Mouse (Mus musculus) intestine, postnatal 0 days (tissue): ENCODE data around the gene Plppr2. TPM values are rescaled to one million over a fixed set of nuclear protein-coding genes. Genes with fewer than 3 reads are reported as not detected.
A peak's percentile ranks its signal among the peaks of the same experiment; 100 is the strongest.

ENCODE experiments used
- ATAC-seq: fragments of 200-750 bp; cut with Nextera tagmentation; 2 replicates; pipeline ENCODE4 v1.8.0; 2017; ENCODE audit warnings: mild to moderate bottlenecking, moderate TSS enrichment, moderate library complexity
- H3K27ac ChIP-seq: fragments of 300-500 bp; sonication (generic); 2 replicates; pipeline ENCODE4 v1.5.1; 2014; ENCODE audit warnings: mild to moderate bottlenecking, low read depth, low read length, moderate library complexity
- H3K27me3 ChIP-seq: fragments of 300-500 bp; sonication (generic); replicated peaks from 2 replicates; pipeline ENCODE4 v1.6.1; 2014; ENCODE audit warnings: low read length, mixed read lengths; ENCODE audit not compliant: control insufficient read depth, insufficient read depth
- H3K36me3 ChIP-seq: fragments of 300-500 bp; sonication (generic); 2 replicates; pipeline ENCODE4 v1.6.1; 2014; ENCODE audit warnings: mild to moderate bottlenecking, moderate library complexity; ENCODE audit not compliant: control insufficient read depth, insufficient read depth
- H3K4me1 ChIP-seq: fragments of 300-500 bp; sonication (generic); replicated peaks from 2 replicates; pipeline ENCODE4 v1.6.1; 2014; ENCODE audit warnings: antibody characterized with exemption, low read length, mixed read lengths; ENCODE audit not compliant: control insufficient read depth, insufficient read depth
- H3K4me2 ChIP-seq: fragments of 300-500 bp; sonication (generic); replicated peaks from 2 replicates; pipeline ENCODE4 v1.6.1; 2014; ENCODE audit warnings: low read depth, mild to moderate bottlenecking, moderate library complexity
- H3K4me3 ChIP-seq: fragments of 300-500 bp; sonication (generic); 2 replicates; pipeline ENCODE4 v1.5.1; 2014; ENCODE audit warnings: low read depth, low read length
- H3K9ac ChIP-seq: fragments of 300-500 bp; sonication (generic); 2 replicates; pipeline ENCODE4 v1.6.1; 2014; ENCODE audit warnings: mild to moderate bottlenecking, low read depth, low read length
- H3K9me3 ChIP-seq: fragments of 300-500 bp; sonication (generic); 2 replicates; pipeline ENCODE4 v1.6.1; 2016; ENCODE audit warnings: mixed run types; ENCODE audit not compliant: control insufficient read depth
- CTCF ChIP-seq: sonication (generic); IDR thresholded peaks from 2 replicates; pipeline ENCODE4 v1.5.1; 2016; ENCODE audit warnings: low read depth, mild to moderate bottlenecking, control low read depth, antibody characterized with exemption, moderate library complexity
- WGBS: fragments of 180-500 bp; shearing (Covaris S2); extraction: QIAGEN DNeasy Blood & Tissue Kit; methylation state at CpG from one replicate; pipeline ENCODE4 v1.1.7; 2014; 5-methylcytosine and 5-hydroxymethylcytosine counted together
- polyA plus RNA-seq: library from polyadenylated mRNA; unstranded; fragments of >200 nt; fragmentation: Nextera tagmentation; extraction: Ambion mirVana; gene quantifications from 2 replicates; pipeline ENCODE4 v1.2.1, GENCODE M21; 2015

Gene Plppr2
- polyA plus RNA-seq, 1 experiment from 2014 or later = 3.2 TPM

DNA sequence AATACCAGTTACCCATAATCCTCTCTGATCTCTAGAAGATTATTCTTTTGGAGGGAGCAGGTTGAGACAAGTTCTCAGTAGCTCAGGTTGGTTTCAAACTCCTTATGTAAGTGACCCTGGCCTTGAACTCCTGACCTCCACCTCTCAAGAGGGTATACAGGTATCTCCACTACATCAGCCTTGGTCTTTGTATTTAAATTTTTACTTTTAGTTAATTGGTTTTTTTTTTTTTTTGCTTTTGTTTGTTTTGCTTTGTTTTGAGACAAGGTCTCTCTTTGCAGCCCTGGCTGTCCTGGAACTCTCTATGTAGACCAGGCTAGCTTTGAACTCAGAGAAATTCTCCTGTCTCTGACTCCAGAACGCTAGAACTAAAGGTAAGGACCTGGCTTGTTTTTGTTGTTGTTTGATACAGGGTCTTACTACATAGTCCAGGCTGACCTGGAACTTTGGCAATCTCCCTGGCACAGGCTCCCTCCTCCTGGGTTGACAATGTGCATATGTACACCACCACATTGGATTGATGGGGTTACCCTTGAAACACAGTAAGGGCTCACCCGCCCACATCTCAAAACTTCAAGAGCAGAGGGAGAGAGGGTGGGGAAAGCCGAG is 13.2 kb upstream of the Plppr2 start:
- 48% methylated on average over 3 of the region's 3 CpGs for WGBS
- no peak for TF ChIP-seq CTCF

DNA sequence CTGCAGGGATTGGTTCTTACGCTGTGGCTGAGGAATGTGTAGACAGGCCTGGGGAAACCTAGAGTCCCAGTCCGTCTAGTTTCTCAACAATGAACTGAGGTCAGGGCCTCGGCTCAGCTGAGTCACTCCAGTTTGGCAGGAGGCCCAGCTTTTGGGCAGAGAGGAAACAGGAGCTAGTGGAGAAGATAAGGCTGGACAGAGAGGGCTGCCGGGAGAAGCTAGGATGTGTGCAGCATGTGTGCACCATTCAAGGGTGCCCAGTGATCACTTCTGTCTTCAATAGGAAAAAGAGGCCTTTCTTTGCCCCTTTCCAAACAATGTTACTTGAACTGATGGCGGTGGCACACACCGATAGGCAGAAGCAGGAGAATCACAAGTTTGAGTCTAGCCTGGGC is 12.7 kb upstream of the Plppr2 start:
- Histone ChIP-seq H3K9me3 (no peaks in the 10 kb centered on the region), H3K4me2 (no peak overlapping the region), H3K9ac (no peak overlapping the region), H3K27me3 (no peaks in the 10 kb centered on the region), H3K4me1 (peaks cover 5% of the 10 kb centered on the region; the same call in 1 of the 2 replicates), H3K36me3 (no peaks in the 10 kb centered on the region; the same call in 1 of the 2 replicates), H3K4me3 (no peak overlapping the region), H3K27ac (no peak overlapping the region)
- no peak for TF ChIP-seq CTCF
- ATAC-seq = no peak
- WGBS = 33% methylated on average over 6 of the region's 6 CpGs

More for the DNA sequence above, 13.2 kb upstream of the Plppr2 start:
- Histone ChIP-seq H3K9me3 (no peaks in the 10 kb centered on the region), H3K4me3 (no peak overlapping the region), H3K27ac (no peak overlapping the region), H3K4me2 (no peak overlapping the region), H3K27me3 (no peaks in the 10 kb centered on the region), H3K36me3 (no peaks in the 10 kb centered on the region; the same call in 1 of the 2 replicates), H3K9ac (no peak overlapping the region), H3K4me1 (peaks cover 5% of the 10 kb centered on the region; the same call in 1 of the 2 replicates)
- ATAC-seq = no peak

DNA sequence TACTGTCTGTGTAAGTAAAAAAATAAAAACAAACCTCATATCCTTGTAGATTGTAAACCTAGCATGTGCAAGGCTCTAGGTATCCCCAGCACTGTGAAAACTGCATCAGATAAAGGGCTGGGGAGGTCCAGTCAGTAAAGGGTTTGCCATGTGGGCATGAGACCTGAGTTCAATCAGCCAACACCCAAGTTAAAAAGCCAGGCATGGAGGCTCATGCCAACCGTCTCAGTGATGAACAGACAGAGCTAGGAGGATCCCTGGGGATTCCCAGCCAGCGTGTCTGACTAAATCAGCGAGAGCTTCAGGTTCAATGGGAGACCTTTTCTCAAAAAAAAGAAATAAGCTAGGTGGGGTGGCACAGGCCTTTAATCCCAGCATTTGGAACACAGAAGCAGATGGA is 11.8 kb upstream of the Plppr2 start:
- no peak overlapping the region for H3K9ac ChIP-seq
- H3K36me3 ChIP-seq = no peaks in the 10 kb centered on the region; the same call in 1 of the 2 replicates
- H3K4me2 ChIP-seq = no peak overlapping the region
- H3K4me3 ChIP-seq = no peak overlapping the region
- no peaks in the 10 kb centered on the region for H3K27me3 ChIP-seq
- WGBS = 94% methylated on average over 3 of the region's 3 CpGs
- peaks cover 5% of the 10 kb centered on the region; the same call in 1 of the 2 replicates for H3K4me1 ChIP-seq
- TF ChIP-seq CTCF = no peak
- H3K9me3 ChIP-seq = no peaks in the 10 kb centered on the region
- no peak overlapping the region for H3K27ac ChIP-seq
- ATAC-seq = no peak

DNA sequence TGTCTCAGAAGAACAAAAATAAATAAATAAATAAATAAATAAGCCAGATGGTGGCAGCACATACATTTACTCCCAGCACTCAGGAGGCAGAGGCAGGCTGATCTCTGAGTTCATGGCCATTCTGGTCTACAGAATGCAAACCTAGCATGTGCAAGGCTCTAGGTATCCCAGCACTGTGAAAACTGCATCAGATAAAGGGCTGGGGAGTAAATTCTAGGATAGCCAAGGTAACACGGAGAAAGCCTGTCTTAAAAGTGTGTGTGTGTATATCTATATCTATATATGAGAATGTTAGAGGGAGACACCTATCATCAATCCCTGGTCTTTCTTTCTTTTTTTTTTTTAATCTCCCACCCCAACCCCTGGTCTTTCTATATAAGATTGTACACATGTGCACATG is 11.3 kb upstream of the Plppr2 start:
- Histone ChIP-seq H3K27ac (no peak overlapping the region), H3K4me2 (no peak overlapping the region), H3K4me1 (peaks cover 5% of the 10 kb centered on the region; the same call in 1 of the 2 replicates), H3K36me3 (no peaks in the 10 kb centered on the region; the same call in 1 of the 2 replicates), H3K9ac (no peak overlapping the region), H3K27me3 (no peaks in the 10 kb centered on the region), H3K9me3 (no peaks in the 10 kb centered on the region), H3K4me3 (no peak overlapping the region)
- ATAC-seq = no peak
- TF ChIP-seq CTCF = no peak
- WGBS = 97% methylated on average over 1 of the region's 1 CpGs

- Histone ChIP-seq H3K27ac (no peak overlapping the region; the same call in 1 of the 2 replicates), H3K4me1 (peaks cover 5% of the 10 kb centered on the region; the same call in 1 of the 2 replicates), H3K36me3 (no peaks in the 10 kb centered on the region; the same call in 1 of the 2 replicates), H3K9me3 (no peaks in the 10 kb centered on the region), H3K27me3 (no peaks in the 10 kb centered on the region), H3K9ac (no peak overlapping the region), H3K4me2 (peak overlapping the region; percentile 70), H3K4me3 (peak overlapping the region; percentile 54; the same call in 1 of the 2 replicates)
- no peak for ATAC-seq
- 50% methylated on average over 6 of the region's 6 CpGs for WGBS
- TF ChIP-seq CTCF = no peak
Observed at GRCm38 (mm10) chr9:21926155-21926554, 10.7 kb upstream of the Plppr2 start.

DNA sequence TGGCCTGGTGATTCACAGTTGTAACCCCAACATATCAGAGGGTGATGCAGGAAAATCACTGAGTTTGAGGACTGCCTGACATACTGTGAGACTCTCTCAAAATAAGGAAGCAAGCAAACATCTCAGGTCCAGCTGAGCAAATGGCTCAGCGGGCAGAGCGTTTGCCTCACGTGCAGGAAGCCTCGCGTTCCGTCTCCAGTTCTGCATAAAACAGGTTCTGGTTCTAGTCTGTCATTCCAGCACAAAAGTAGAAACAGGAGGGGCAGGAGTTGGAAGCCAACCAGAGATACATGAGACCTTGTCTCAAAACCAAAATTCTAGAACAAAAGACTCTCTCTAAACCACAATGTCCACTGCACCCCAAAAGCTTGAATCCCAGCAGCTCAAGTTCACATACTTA is 10.0 kb upstream of the Plppr2 start:
- H3K4me2 ChIP-seq = peak overlapping the region; percentile 70
- H3K36me3 ChIP-seq = no peaks in the 10 kb centered on the region; the same call in 1 of the 2 replicates
- WGBS = 2% methylated on average over 6 of the region's 6 CpGs
- no peak for TF ChIP-seq CTCF
- no peaks in the 10 kb centered on the region for H3K9me3 ChIP-seq
- no peaks in the 10 kb centered on the region for H3K27me3 ChIP-seq
- peak overlapping the region; percentile 29; the same call in 1 of the 2 replicates for H3K27ac ChIP-seq
- H3K9ac ChIP-seq = peak overlapping the region; percentile 50
- H3K4me3 ChIP-seq = peak overlapping the region; percentile 54
- ATAC-seq = no peak
- peaks cover 5% of the 10 kb centered on the region; the same call in 1 of the 2 replicates for H3K4me1 ChIP-seq
